In the genomic region with DNA sequence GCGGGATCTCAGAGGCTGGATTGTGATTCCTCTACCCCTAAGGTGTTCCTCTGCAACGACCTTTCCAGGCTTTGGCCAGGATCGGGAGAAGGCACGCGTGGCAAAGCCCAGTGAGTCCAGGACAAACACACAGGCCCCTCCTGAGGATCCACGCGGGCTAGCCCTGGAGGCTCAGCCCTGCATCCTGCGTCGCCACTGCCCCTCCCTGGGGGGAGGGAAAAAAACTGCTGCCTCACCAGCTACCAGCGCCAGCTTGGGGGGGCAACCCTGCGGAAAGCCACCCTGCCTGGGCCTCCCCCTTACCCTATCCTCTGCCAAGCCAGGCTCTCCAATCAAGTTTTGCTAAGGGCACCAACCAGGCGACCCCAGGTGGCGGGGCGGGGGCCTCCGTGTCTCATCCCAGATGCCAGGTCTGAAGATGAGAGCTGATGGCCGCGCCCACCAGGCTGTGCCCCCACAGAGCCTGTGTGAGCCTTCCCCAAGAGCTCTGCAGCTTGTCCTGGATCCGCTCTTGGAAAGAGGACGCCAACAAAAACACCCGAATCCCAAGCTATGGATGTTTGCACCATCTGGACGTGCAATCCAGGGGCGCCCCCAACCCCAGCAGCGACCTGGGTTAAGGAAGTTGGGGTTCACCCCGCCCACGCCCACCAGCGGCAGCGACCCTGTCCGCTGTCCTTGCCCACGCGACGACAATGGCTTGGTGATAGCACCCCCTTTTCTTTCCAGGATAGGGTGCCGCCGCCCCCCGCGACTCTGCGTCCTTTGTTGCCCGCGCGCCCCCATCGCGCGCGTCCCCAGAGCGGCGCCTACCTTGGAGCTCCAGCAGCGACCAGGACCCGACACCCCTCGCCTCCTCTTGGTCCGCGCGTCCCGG, we compare ENCODE assay signal across 8 mouse cellular contexts. TPM values are rescaled to one million over a fixed set of nuclear protein-coding genes. Genes with fewer than 3 reads are reported as not detected.
DNase-seq lines count a peak whose midpoint lies in the region; ATAC-seq and TF ChIP-seq lines count a peak whose summit lies in the region.

No protein-coding gene starts in this region.

- H3K27ac ChIP-seq in left cerebral cortex, adult 2 months = peak overlapping the region; percentile 98
- peak overlapping the region; percentile 99 for H3K27ac ChIP-seq in forebrain, embryonic 14.5 days (ENCODE audit: low read depth, low read length)

- DNase-seq in left cerebral cortex, adult 2 months (ENCODE audit: extremely low spot score in 1 of 2, low spot score in 2 of 2) = peak; percentile 57 to 61
- no peak for DNase-seq in left cerebral cortex, adult 11 months (ENCODE audit: low spot score)
- peak; percentile 39 for DNase-seq in brain, embryonic 18.5 days (ENCODE audit: low read depth, low spot score)
- peak; percentile 67 for DNase-seq in forebrain, embryonic 14.5 days (ENCODE audit: low spot score)
- DNase-seq in heart, postnatal 4 days = peak; percentile 41
- DNase-seq in layer of hippocampus, adult 18-20 months (ENCODE audit: low spot score in 2 of 2) = peak; percentile 48 to 63
- DNase-seq in lung, postnatal 25 days (ENCODE audit: low spot score) = peak; percentile 21
- DNase-seq in right cerebral cortex, postnatal 10 days (ENCODE audit: low spot score in 2 of 2) = peak; percentile 75 to 82

- H3K9ac ChIP-seq in forebrain, embryonic 14.5 days (ENCODE audit: low read length) = peak overlapping the region; percentile 97

- H3K27me3 ChIP-seq in forebrain, embryonic 14.5 days (replicated peaks; ENCODE audit: control insufficient read depth, insufficient read depth, low read length) = no peaks in the 10 kb centered on the region

- intact Hi-C loops in left cerebral cortex, adult 2 months (cut with DNase I) = loop anchor here (1.0 kb wide), 1 partner anchor 21 kb away; no protein-coding TSS in a partner anchor

- 2% methylated on average over 51 of the region's 52 CpGs for WGBS in forebrain, embryonic 14.5 days

- no peaks in the 10 kb centered on the region for H3K36me3 ChIP-seq in forebrain, embryonic 14.5 days (ENCODE audit: control insufficient read depth, insufficient read depth, low read length)

- no peaks in the 10 kb centered on the region for H3K9me3 ChIP-seq in forebrain, embryonic 14.5 days (replicated peaks; ENCODE audit: control insufficient read depth, low read length)

- ATAC-seq in forebrain, embryonic 14.5 days = peak; percentile 27

- H3K4me1 ChIP-seq in forebrain, embryonic 14.5 days (ENCODE audit: control insufficient read depth, insufficient read depth, low read length) = peaks cover 28% of the 10 kb centered on the region

- H3K4me2 ChIP-seq in forebrain, embryonic 14.5 days (ENCODE audit: low read length) = peak overlapping the region; percentile 88

- peak overlapping the region; percentile 80 for H3K4me3 ChIP-seq in left cerebral cortex, adult 2 months
- peak overlapping the region; percentile 92 for H3K4me3 ChIP-seq in forebrain, embryonic 14.5 days (ENCODE audit: low read depth, low read length)

- TF ChIP-seq CTCF in left cerebral cortex, adult 2 months (IDR thresholded peaks at IDR 0.05) = no peak

RNA-seq across cellular contexts. Expression of a gene that starts 0.8 kb away (rescaled TPM):
- 100 to 1,000 TPM; 116 to 123 TPM for total RNA-seq in left cerebral cortex, adult 2 months (2021)
- polyA plus RNA-seq in forebrain, embryonic 14.5 days (2014; fragmentation: Nextera tagmentation; extraction: Ambion mirVana) = 11.1 and 15.6 TPM in 2 replicates
- 10 to 100 TPM; 13.0 to 14.2 TPM for total RNA-seq in heart, postnatal 4 days (2021)
- total RNA-seq in layer of hippocampus, adult 18-20 months (2021) = 100 to 1,000 TPM; 106 to 107 TPM

RNA-seq across cellular contexts. Expression of a gene that starts 8.5 kb away (rescaled TPM):
- under 1 TPM; 0.21 to 0.34 TPM for total RNA-seq in left cerebral cortex, adult 2 months (2021)
- 0.10 TPM in 1 of 2 replicates, not detected in the other for polyA plus RNA-seq in forebrain, embryonic 14.5 days (2014; fragmentation: Nextera tagmentation; extraction: Ambion mirVana)
- not detected for total RNA-seq in heart, postnatal 4 days (2021)
- 1 to 10 TPM; 3.8 to 4.3 TPM for total RNA-seq in layer of hippocampus, adult 18-20 months (2021)

RNA-seq across cellular contexts. Expression of a gene that starts 29.7 kb away (rescaled TPM):
- 10 to 100 TPM; 60.0 to 64.2 TPM for total RNA-seq in left cerebral cortex, adult 2 months (2021)
- polyA plus RNA-seq in forebrain, embryonic 14.5 days (2014; fragmentation: Nextera tagmentation; extraction: Ambion mirVana) = 240 and 256 TPM in 2 replicates
- total RNA-seq in heart, postnatal 4 days (2021) = 10 to 100 TPM; 75.2 to 78.2 TPM
- total RNA-seq in layer of hippocampus, adult 18-20 months (2021) = 10 to 100 TPM; 49.3 to 57.6 TPM

Comparison
In these comparisons a context has a peak if more than half of its experiments do, and no peak if none do; other contexts are left out.
1. RNA of a gene that starts 0.8 kb away (total RNA-seq): 116 to 123 TPM in left cerebral cortex, adult 2 months and 106 to 107 TPM in layer of hippocampus, adult 18-20 months; 13.0 to 14.2 TPM in heart, postnatal 4 days; every median in the first group is over 4 times any median in the second.